Mouse (Mus musculus): ENCODE results near the gene Adra1b. TPM values are rescaled to one million over a fixed set of nuclear protein-coding genes. Genes with fewer than 3 reads are reported as not detected.

Gene Adra1b
- polyA plus RNA-seq, 1 experiment from 2014 or later = 4.4 TPM

DNA sequence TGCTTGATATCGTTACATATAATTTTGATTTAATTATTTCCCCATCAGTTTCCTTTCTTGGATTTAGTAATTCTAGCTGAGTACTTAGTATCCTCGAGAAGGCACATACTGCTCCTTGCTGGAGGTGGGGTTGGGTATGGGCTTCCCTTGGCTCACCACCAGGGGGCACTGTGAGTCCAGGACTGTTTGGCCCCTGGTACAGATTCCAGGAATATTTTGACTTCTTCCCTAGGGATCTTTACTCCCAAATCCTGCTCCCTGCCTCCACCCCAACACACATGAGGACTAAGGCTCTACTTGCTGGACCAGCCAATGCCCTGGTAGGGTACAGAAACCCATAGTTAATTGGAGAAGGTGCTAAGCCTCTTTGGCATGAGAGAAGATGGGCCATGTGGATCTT lies 117.2 kb downstream of the Adra1b start:
- H3K4me2 ChIP-seq = no peak overlapping the region
- 16% methylated on average over 2 of the region's 2 CpGs for WGBS
- no peak overlapping the region for H3K9ac ChIP-seq
- H3K4me1 ChIP-seq (replicated peaks) = 0 out of 2 replicates have a peak, but pooled peaks cover 4% of the 10 kb centered on the region
- no peak overlapping the region for H3K27ac ChIP-seq
- no peak for ATAC-seq (ENCODE audit: low FRiP score)
- no peaks in the 10 kb centered on the region for H3K36me3 ChIP-seq
- H3K27me3 ChIP-seq = no peaks in the 10 kb centered on the region
- no peak overlapping the region for H3K4me3 ChIP-seq
- no peaks in the 10 kb centered on the region for H3K9me3 ChIP-seq

DNA sequence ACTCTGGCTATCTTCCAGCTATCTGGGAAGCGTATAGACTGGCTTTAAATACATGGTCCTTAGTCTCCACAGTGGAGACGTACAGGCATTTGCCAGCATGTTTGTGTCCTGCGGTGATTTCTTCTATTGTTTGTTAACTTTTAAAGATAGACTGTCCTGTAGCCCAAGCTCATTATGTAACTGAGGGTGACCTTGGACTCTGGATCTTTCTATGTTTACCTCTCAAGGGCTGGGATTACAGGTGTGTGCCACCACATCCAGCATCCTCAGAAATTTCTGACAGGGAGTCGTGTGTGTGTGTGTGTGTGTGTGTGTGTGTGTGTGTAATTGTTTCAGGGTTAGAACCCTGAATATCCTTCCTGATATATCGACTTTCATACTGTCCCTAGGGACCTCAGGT lies 117.9 kb downstream of the Adra1b start:
- no peak for ATAC-seq (ENCODE audit: low FRiP score)
- WGBS = 76% methylated on average over 5 of the region's 5 CpGs
- Histone ChIP-seq H3K27me3 (no peaks in the 10 kb centered on the region), H3K27ac (no peak overlapping the region), H3K4me3 (no peak overlapping the region), H3K9me3 (no peaks in the 10 kb centered on the region), H3K36me3 (no peaks in the 10 kb centered on the region), H3K4me1 (replicated peaks) (0 out of 2 replicates have a peak, but pooled peaks cover 4% of the 10 kb centered on the region), H3K4me2 (no peak overlapping the region), H3K9ac (no peak overlapping the region)

- no peaks in the 10 kb centered on the region for H3K36me3 ChIP-seq
- no peak overlapping the region for H3K4me2 ChIP-seq
- H3K4me3 ChIP-seq = no peak overlapping the region
- H3K27me3 ChIP-seq = peaks cover 22% of the 10 kb centered on the region
- H3K27ac ChIP-seq = no peak overlapping the region
- no peak overlapping the region for H3K9ac ChIP-seq
- peaks cover 13% of the 10 kb centered on the region for H3K4me1 ChIP-seq (replicated peaks)
- no peaks in the 10 kb centered on the region for H3K9me3 ChIP-seq
- no peak for ATAC-seq (ENCODE audit: low FRiP score)
- WGBS = 84% methylated on average over 5 of the region's 5 CpGs
Observed at GRCm38 (mm10) chr11:43779551-43779950, 121.5 kb downstream of the Adra1b start.

- Histone ChIP-seq H3K4me2 (peak overlapping the region; percentile 64), H3K36me3 (no peaks in the 10 kb centered on the region), H3K27ac (no peak overlapping the region), H3K4me3 (peak overlapping the region; percentile 39), H3K9ac (peak overlapping the region; percentile 66), H3K27me3 (peaks cover 34% of the 10 kb centered on the region), H3K9me3 (no peaks in the 10 kb centered on the region), H3K4me1 (replicated peaks) (peaks cover 9% of the 10 kb centered on the region)
- peak; percentile 52 for ATAC-seq (ENCODE audit: low FRiP score)
- 19% methylated on average over 8 of the region's 8 CpGs for WGBS
Observed at GRCm38 (mm10) chr11:43776324-43776694, 124.7 kb downstream of the Adra1b start.

DNA sequence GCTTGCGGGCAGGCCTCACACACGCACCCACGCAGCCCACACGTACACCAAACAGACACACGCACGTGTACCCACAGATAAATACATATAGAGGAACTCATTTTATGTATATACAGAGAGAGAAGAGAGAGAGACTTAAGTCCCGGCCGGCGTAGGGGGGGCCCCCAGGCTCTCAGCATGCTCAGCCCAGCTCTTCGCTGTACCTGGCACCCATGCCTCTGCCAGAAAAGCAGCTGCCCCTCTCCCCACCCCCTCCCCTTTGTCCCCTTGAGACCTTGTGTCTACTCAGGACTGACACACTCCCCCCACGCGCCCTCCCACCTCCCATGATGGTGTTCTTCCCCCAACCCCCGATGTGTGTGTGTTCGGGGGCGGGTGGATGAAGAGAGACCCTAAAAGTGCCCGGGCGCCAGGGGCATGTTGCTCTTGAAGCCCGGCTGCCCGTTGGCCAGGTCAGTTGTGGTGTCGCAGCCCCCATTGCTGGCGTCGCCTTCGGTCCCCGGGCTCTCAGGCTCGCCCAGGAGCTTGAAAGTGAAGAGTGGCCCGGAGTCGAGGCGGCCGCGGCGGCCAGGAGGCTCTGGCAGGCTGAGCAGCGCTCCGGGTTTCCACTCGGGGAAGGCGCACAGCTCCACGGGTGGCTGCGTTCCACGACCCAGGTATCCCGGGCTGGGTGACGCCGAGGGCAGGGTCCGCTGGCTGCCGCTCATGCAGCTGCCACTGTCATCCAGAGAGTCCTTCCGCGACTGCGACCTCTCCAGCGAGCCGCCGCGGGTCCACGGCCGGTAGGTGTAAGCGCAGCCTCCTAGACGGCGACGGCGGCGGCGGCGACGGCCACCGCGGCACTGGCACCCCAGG lies 125.3 kb downstream of the Adra1b start:
- H3K4me3 ChIP-seq = peak overlapping the region; percentile 39
- peak overlapping the region; percentile 64 for H3K4me2 ChIP-seq
- H3K36me3 ChIP-seq = no peaks in the 10 kb centered on the region
- no peaks in the 10 kb centered on the region for H3K9me3 ChIP-seq
- no peak overlapping the region for H3K27ac ChIP-seq
- 13% methylated on average over 62 of the region's 63 CpGs for WGBS
- peaks cover 34% of the 10 kb centered on the region for H3K27me3 ChIP-seq
- ATAC-seq (ENCODE audit: low FRiP score) = peak; percentile 72
- H3K9ac ChIP-seq = peak overlapping the region; percentile 66
- peaks cover 9% of the 10 kb centered on the region for H3K4me1 ChIP-seq (replicated peaks)

DNA sequence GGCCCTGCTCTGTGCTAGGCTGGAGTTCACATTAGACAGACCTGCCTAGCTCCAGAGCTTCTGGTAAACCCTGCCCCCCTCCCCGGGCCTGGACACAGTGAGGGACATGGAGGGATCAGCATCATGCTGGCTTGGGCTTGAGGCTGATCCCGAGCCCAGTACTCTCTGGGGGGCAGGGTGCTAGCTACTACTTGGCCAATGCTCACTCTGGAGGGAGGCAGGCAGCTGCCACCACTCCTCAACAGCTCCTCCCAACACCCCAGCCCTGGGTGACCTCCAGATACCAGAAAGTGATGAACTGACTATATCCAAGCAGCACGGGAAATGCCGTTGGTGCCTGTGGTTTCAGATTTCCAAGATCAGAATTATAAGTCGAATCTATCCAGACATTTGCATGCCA lies 127.3 kb downstream of the Adra1b start:
- Histone ChIP-seq H3K9ac (no peak overlapping the region), H3K9me3 (no peaks in the 10 kb centered on the region), H3K27me3 (peaks cover 34% of the 10 kb centered on the region), H3K36me3 (no peaks in the 10 kb centered on the region), H3K4me1 (replicated peaks) (peaks cover 9% of the 10 kb centered on the region), H3K4me3 (no peak overlapping the region), H3K4me2 (no peak overlapping the region), H3K27ac (no peak overlapping the region)
- 61% methylated on average over 5 of the region's 5 CpGs for WGBS
- ATAC-seq (ENCODE audit: low FRiP score) = no peak

DNA sequence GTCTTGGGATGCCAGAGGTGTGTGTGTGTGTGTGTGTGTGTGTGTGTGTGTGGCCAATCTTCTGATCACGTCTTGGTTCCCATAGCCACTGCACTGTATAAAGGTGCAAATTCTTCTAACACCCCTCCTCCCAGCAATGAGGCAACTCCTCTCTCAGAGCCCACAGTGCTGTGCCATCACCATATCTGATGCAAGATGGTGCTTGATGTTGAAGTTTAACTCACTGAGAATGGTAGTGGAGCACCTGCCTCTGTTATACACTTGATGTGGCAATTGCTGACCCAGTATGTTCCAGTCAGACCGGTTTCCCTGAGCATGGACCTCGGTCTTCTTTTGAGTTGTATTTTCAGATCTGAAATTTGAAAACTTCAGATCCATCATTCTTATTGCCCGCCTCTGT lies 130.9 kb downstream of the Adra1b start:
- Histone ChIP-seq H3K4me2 (no peak overlapping the region), H3K9ac (no peak overlapping the region), H3K4me3 (no peak overlapping the region), H3K36me3 (no peaks in the 10 kb centered on the region), H3K27me3 (peaks cover 28% of the 10 kb centered on the region), H3K4me1 (replicated peaks) (peaks cover 5% of the 10 kb centered on the region), H3K9me3 (no peaks in the 10 kb centered on the region), H3K27ac (no peak overlapping the region)
- no peak for ATAC-seq (ENCODE audit: low FRiP score)
- WGBS = 85% methylated on average over 4 of the region's 4 CpGs

- H3K36me3 ChIP-seq = no peaks in the 10 kb centered on the region
- H3K27me3 ChIP-seq = peaks cover 15% of the 10 kb centered on the region
- peak overlapping the region; percentile 65 for H3K4me2 ChIP-seq
- H3K9me3 ChIP-seq = no peaks in the 10 kb centered on the region
- H3K27ac ChIP-seq = no peak overlapping the region
- no peak for ATAC-seq (ENCODE audit: low FRiP score)
- no peak overlapping the region for H3K9ac ChIP-seq
- H3K4me3 ChIP-seq = no peak overlapping the region
- peaks cover 5% of the 10 kb centered on the region for H3K4me1 ChIP-seq (replicated peaks)
- 70% methylated on average over 11 of the region's 11 CpGs for WGBS
Observed at GRCm38 (mm10) chr11:43767749-43768148, 133.3 kb downstream of the Adra1b start.

GRCm38 (mm10) chr11:43766922-43767648 lies 133.9 kb downstream of the Adra1b start:
- Histone ChIP-seq H3K36me3 (no peaks in the 10 kb centered on the region), H3K27me3 (peaks cover 15% of the 10 kb centered on the region), H3K9me3 (no peaks in the 10 kb centered on the region), H3K4me2 (peak overlapping the region; percentile 65), H3K27ac (no peak overlapping the region), H3K9ac (peak overlapping the region; percentile 65), H3K4me3 (peak overlapping the region; percentile 48), H3K4me1 (replicated peaks) (peaks cover 5% of the 10 kb centered on the region)
- WGBS = 7% methylated on average over 37 of the region's 37 CpGs
- ATAC-seq (ENCODE audit: low FRiP score) = peak; percentile 95

DNA sequence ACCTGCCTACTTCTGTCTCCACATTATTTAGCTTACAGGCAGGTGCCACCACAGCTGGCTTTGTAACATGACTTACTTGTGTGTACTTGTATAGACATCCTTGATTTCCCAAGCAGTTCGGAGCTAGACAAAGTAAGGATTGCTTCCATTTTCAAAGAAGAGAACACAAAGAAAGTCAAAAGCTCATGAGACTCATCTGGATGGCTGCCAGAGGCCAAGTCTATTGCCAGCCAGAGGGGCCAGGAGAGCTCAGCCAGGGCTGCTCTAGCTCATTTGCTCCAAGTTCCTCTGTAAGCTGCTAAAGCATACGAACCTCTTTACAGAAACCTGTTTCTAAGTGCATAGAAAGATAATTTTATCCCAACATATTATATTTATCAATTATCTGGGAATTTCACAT lies 142.6 kb downstream of the Adra1b start:
- no peak overlapping the region for H3K4me3 ChIP-seq
- H3K27me3 ChIP-seq = peaks cover 14% of the 10 kb centered on the region
- no peaks in the 10 kb centered on the region for H3K4me1 ChIP-seq (replicated peaks)
- H3K27ac ChIP-seq = no peak overlapping the region
- ATAC-seq (ENCODE audit: low FRiP score) = no peak
- no peaks in the 10 kb centered on the region for H3K9me3 ChIP-seq
- no peak overlapping the region for H3K9ac ChIP-seq
- H3K4me2 ChIP-seq = no peak overlapping the region
- WGBS = 65% methylated on average over 2 of the region's 2 CpGs
- no peaks in the 10 kb centered on the region for H3K36me3 ChIP-seq

DNA sequence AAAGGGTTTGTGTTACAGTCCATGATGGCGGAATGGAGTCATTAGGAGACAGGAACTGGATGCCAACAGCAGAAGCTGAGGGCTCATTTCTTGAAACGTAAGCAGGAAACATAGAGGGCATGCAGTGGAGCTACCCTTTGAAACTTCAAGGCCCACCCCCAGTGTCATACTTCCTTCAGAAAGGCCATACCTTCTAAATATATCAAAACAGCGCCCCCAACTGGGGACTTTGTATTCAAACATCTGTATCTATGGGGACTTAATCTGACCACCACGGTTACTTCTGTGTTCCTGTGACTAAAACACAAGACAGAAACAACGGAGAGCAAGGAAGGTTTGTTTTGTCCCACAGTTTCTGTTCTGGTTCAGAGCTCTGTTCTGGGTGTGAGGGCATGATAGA lies 145.6 kb downstream of the Adra1b start:
- Histone ChIP-seq H3K9ac (no peak overlapping the region), H3K27me3 (peaks cover 11% of the 10 kb centered on the region), H3K27ac (no peak overlapping the region), H3K36me3 (no peaks in the 10 kb centered on the region), H3K9me3 (no peaks in the 10 kb centered on the region), H3K4me2 (no peak overlapping the region), H3K4me3 (no peak overlapping the region), H3K4me1 (replicated peaks) (no peaks in the 10 kb centered on the region)
- whole genome bisulfite sequencing = 64% methylated on average over 5 of the region's 5 CpGs
- no peak for ATAC-seq (ENCODE audit: low FRiP score)

GRCm38 (mm10) chr11:43754568-43754967 lies 146.4 kb downstream of the Adra1b start:
- H3K36me3 ChIP-seq = no peaks in the 10 kb centered on the region
- no peak overlapping the region for H3K27ac ChIP-seq
- H3K4me2 ChIP-seq = no peak overlapping the region
- H3K27me3 ChIP-seq = peaks cover 11% of the 10 kb centered on the region
- H3K9ac ChIP-seq = no peak overlapping the region
- WGBS = 84% methylated on average over 1 of the region's 1 CpGs
- no peaks in the 10 kb centered on the region for H3K4me1 ChIP-seq (replicated peaks)
- ATAC-seq (ENCODE audit: low FRiP score) = no peak
- H3K4me3 ChIP-seq = no peak overlapping the region
- no peaks in the 10 kb centered on the region for H3K9me3 ChIP-seq
